Mouse (Mus musculus) C2C12 (cell line): ENCODE measurements at regions not wholly inside any gene's neighbourhood (a gene's known extent, or its start where the extent isn't known, plus 50 kb on each side); places are given as distances from the start of the nearest gene placed in this dataset.

Source experiments
- CTCF ChIP-seq: IDR thresholded peaks from one replicate; pipeline ENCODE4 v1.5.1; 2011; ENCODE audit not compliant: control insufficient read depth, insufficient read depth, insufficient read length
- USF1 ChIP-seq: IDR thresholded peaks from one replicate; pipeline ENCODE4 v1.6.1; 2011; ENCODE audit warnings: low read depth, mild to moderate bottlenecking, control low read depth, moderate library complexity

- TF ChIP-seq CTCF: no peak
- TF ChIP-seq USF1: no peak
Observed at GRCm38 (mm10) chr13:106317300-106317699, 619.5 kb downstream of the Ipo11 start.
